ENCODE assay signal across 31 mouse cellular contexts in the genomic region with DNA sequence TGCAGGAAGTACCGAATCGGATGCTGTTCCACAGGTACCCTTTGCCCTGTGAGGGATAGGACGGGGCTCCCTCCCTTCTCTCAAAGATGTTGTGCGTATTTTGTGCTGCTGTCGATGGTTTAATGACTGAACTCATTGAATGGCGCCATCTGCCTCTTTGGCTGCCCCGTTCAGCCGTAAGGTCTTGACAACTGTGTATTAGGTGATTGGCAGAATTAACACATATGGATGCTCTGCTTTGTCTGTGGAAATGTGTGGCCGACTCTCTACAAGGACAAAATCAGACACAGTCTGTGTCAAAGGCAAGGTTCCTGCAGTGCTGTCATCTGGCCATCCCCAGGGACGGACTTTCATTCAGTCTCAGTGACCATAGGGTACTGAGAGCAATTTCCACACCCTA.
DNase-seq lines count a peak whose midpoint lies in the region; ATAC-seq lines count a peak whose summit lies in the region.
"Had no signal": no experiment of that assay in that cellular context is flagged by ENCODE, and none has a peak within 500 bp of the region (broad histone marks: within the 10 kb centered on the region; RNA-seq: fewer than 3 reads in every experiment).

No protein-coding gene starts in this region.

- no peak overlapping the region for H3K4me2 ChIP-seq in forebrain, embryonic 13.5 days
- H3K4me2 ChIP-seq: embryonic facial prominence, embryonic 13.5 days; hindbrain, embryonic 12.5 days; kidney, embryonic 15.5 days; limb, embryonic 15.5 days; liver, embryonic 13.5 days; stomach, embryonic 15.5 days had no signal

- no peak overlapping the region for H3K9ac ChIP-seq in forebrain, embryonic 13.5 days
- H3K9ac ChIP-seq: embryonic facial prominence, embryonic 13.5 days; hindbrain, embryonic 12.5 days; kidney, embryonic 15.5 days; limb, embryonic 15.5 days; liver, embryonic 13.5 days; stomach, embryonic 15.5 days had no signal

- DNase-seq in cerebellum, adult 11 months = peak; percentile 17
- DNase-seq in cerebellum, adult 8-10 months = no peak
- no peak for DNase-seq in forebrain, embryonic 10.5 days (ENCODE audit: extremely low spot score, low spot score)
- peak; percentile 37 for DNase-seq in left cerebral cortex, postnatal 4 days
- no peak for DNase-seq in left cerebral cortex, adult 9 months (ENCODE audit: low spot score in 2 of 2)
- DNase-seq in testis, postnatal 10 days (ENCODE audit: low spot score) = peak; percentile 26
- DNase-seq in testis, postnatal 14 days (ENCODE audit: low spot score) = no peak
- DNase-seq: adrenal gland, adult 2 months; adrenal gland, postnatal 36 days; gastrocnemius, postnatal 10 days; heart, postnatal 14 days; kidney, adult 11 months; kidney, postnatal 25 days; liver, embryonic 13.5 days; lung, adult 2 months; lung, postnatal 10 days; right cerebral cortex, postnatal 25 days; thymus, adult 18-20 months; thymus, postnatal 25 days had no signal

- H3K27me3 ChIP-seq in forebrain, embryonic 13.5 days = no peaks in the 10 kb centered on the region
- no peaks in the 10 kb centered on the region for H3K27me3 ChIP-seq in forebrain, embryonic 10.5 days (ENCODE audit: poor library complexity, severe bottlenecking)
- H3K27me3 ChIP-seq: CH12.LX; embryonic facial prominence, embryonic 13.5 days; hindbrain, embryonic 12.5 days; limb, embryonic 15.5 days; liver, embryonic 13.5 days had no signal

- peaks cover 34% of the 10 kb centered on the region for H3K4me1 ChIP-seq in forebrain, embryonic 13.5 days
- H3K4me1 ChIP-seq in forebrain, embryonic 10.5 days = no peaks in the 10 kb centered on the region
- H3K4me1 ChIP-seq: embryonic facial prominence, embryonic 13.5 days; liver, embryonic 13.5 days; stomach, embryonic 15.5 days had no signal

- peak; percentile 61; the same call in 1 of the 2 replicates for ATAC-seq in forebrain, embryonic 13.5 days
- ATAC-seq: activated CD4-positive, CD25-positive, alpha-beta regulatory T cell, adult 4 months; inflammation-experienced regulatory T-cells, adult 6 months had no signal

- no peaks in the 10 kb centered on the region for H3K9me3 ChIP-seq in forebrain, embryonic 13.5 days (replicated peaks)
- no peaks in the 10 kb centered on the region for H3K9me3 ChIP-seq in forebrain, embryonic 10.5 days
- H3K9me3 ChIP-seq: embryonic facial prominence, embryonic 13.5 days; hindbrain, embryonic 12.5 days; kidney, embryonic 15.5 days; limb, embryonic 10.5 days; limb, embryonic 15.5 days; liver, embryonic 13.5 days; midbrain, embryonic 10.5 days; stomach, embryonic 15.5 days had no signal

- H3K4me3 ChIP-seq in forebrain, embryonic 13.5 days = no peak overlapping the region
- no peak overlapping the region for H3K4me3 ChIP-seq in forebrain, embryonic 10.5 days
- H3K4me3 ChIP-seq: embryonic facial prominence, embryonic 13.5 days; hindbrain, embryonic 12.5 days; kidney, embryonic 15.5 days; limb, embryonic 10.5 days; limb, embryonic 15.5 days; liver, embryonic 13.5 days; midbrain, embryonic 10.5 days; stomach, embryonic 15.5 days had no signal

- no peak overlapping the region for H3K27ac ChIP-seq in forebrain, embryonic 13.5 days
- H3K27ac ChIP-seq in forebrain, embryonic 10.5 days = no peak overlapping the region
- H3K27ac ChIP-seq: embryonic facial prominence, embryonic 13.5 days; hindbrain, embryonic 12.5 days; kidney, embryonic 15.5 days; limb, embryonic 10.5 days; limb, embryonic 15.5 days; liver, embryonic 13.5 days; macrophage; midbrain, embryonic 10.5 days; stomach, embryonic 15.5 days had no signal

- H3K36me3 ChIP-seq in forebrain, embryonic 13.5 days (ENCODE audit: poor library complexity, severe bottlenecking) = peaks cover 6% of the 10 kb centered on the region; the same call in 1 of the 2 replicates
- H3K36me3 ChIP-seq in forebrain, embryonic 10.5 days (replicated peaks) = no peaks in the 10 kb centered on the region
- H3K36me3 ChIP-seq: embryonic facial prominence, embryonic 13.5 days; kidney, embryonic 15.5 days; limb, embryonic 10.5 days; limb, embryonic 15.5 days; liver, embryonic 13.5 days; midbrain, embryonic 10.5 days; stomach, embryonic 15.5 days had no signal

- WGBS in forebrain, embryonic 13.5 days = 68% methylated on average over 10 of the region's 10 CpGs
- WGBS in forebrain, embryonic 10.5 days = 86% methylated on average over 10 of the region's 10 CpGs

- intact Hi-C loops in left cerebral cortex, postnatal 4 days (cut with DNase I) = no loop called here

Comparison
In these comparisons a context has a peak if more than half of its experiments do, and no peak if none do; other contexts are left out.
1. DNase-seq: peak in cerebellum, adult 11 months (single experiment), left cerebral cortex, postnatal 4 days (single experiment) and testis, postnatal 10 days (single experiment); none in cerebellum, adult 8-10 months (single experiment), forebrain, embryonic 10.5 days (single experiment), left cerebral cortex, adult 9 months (0 of 2) and testis, postnatal 14 days (single experiment).